Mouse (Mus musculus) gonadal fat pad, adult 2 months (tissue): ENCODE results near the gene Adamts12. TPM values are rescaled to one million over a fixed set of nuclear protein-coding genes. Genes with fewer than 3 reads are reported as not detected.

Experiments used
- polyA plus RNA-seq: library from polyadenylated mRNA; depleted of rRNA; stranded (reverse); fragments of >200 nt; gene quantifications from 2 replicates; pipeline ENCODE4 v1.2.3, GENCODE M21; 2012; rRNA removed

Adamts12 gene
- polyA plus RNA-seq, 1 experiment: 5.9 TPM

Other genes with a start within 250 kb of the Adamts12 start
- 3.5 and 5.0 TPM in 2 replicates for gene C1qtnf3, start 112.5 kb upstream of the Adamts12 start, polyA plus RNA-seq
- gene Amacr, start 83.0 kb upstream of the Adamts12 start, polyA plus RNA-seq: 6.7 and 9.5 TPM in 2 replicates
- gene Slc45a2, start 64.1 kb upstream of the Adamts12 start, polyA plus RNA-seq: 0.03 TPM in 1 of 2 replicates, not detected in the other
- 0.04 TPM in 2 replicates for gene Rxfp3, start 26.8 kb upstream of the Adamts12 start, polyA plus RNA-seq